Mouse (Mus musculus) forebrain, embryonic 10.5 days (tissue): ENCODE data around the gene Herc1. TPM values are rescaled to one million over a fixed set of nuclear protein-coding genes. Genes with fewer than 3 reads are reported as not detected.

Source experiments
- DNase-seq: peaks from one replicate; pipeline ENCODE4 v3.0.0-alpha.2; 2017; ENCODE audit warnings: low spot score; ENCODE audit errors: extremely low spot score
- H3K27ac ChIP-seq: fragments of 300-500 bp; sonication (generic); 2 replicates; pipeline ENCODE4 v1.5.1; 2016; ENCODE audit warnings: mild to moderate bottlenecking
- H3K27me3 ChIP-seq: fragments of 300-500 bp; sonication (generic); 2 replicates; pipeline ENCODE4 v1.6.1; 2016; ENCODE audit warnings: mild to moderate bottlenecking; ENCODE audit not compliant: poor library complexity, severe bottlenecking
- H3K36me3 ChIP-seq: fragments of 300-500 bp; sonication (generic); replicated peaks from 2 replicates; pipeline ENCODE4 v1.6.1; 2016; ENCODE audit warnings: mild to moderate bottlenecking, moderate library complexity
- H3K4me1 ChIP-seq: fragments of 300-500 bp; sonication (generic); 2 replicates; pipeline ENCODE4 v1.6.1; 2016
- H3K4me3 ChIP-seq: fragments of 300-500 bp; sonication (generic); 2 replicates; pipeline ENCODE4 v1.5.1; 2016; ENCODE audit warnings: mild to moderate bottlenecking, moderate library complexity
- H3K9me3 ChIP-seq: fragments of 300-500 bp; sonication (generic); 2 replicates; pipeline ENCODE4 v1.6.1; 2016; ENCODE audit warnings: mild to moderate bottlenecking, moderate library complexity
- WGBS: fragments of 180-500 bp; shearing (Covaris S2); methylation state at CpG from one replicate; pipeline ENCODE4 v1.1.7; 2016; 5-methylcytosine and 5-hydroxymethylcytosine counted together
- polyA plus RNA-seq: library from polyadenylated mRNA; unstranded; fragments of >200 nt; fragmentation: Nextera tagmentation; extraction: Ambion mirVana; gene quantifications from 2 replicates; pipeline ENCODE4 v1.2.1, GENCODE M21; 2016

Gene Herc1
- polyA plus RNA-seq, 1 experiment from 2014 or later, result 31.6 TPM

GRCm38 (mm10) chr9:66518901-66519300 lies 168.7 kb downstream of the Herc1 start:
- Histone ChIP-seq H3K27ac (no peak overlapping the region), H3K9me3 (no peaks in the 10 kb centered on the region), H3K4me3 (no peak overlapping the region), H3K4me1 (peaks cover 5% of the 10 kb centered on the region; the same call in 1 of the 2 replicates), H3K27me3 (no peaks in the 10 kb centered on the region), H3K36me3 (peaks cover 100% of the 10 kb centered on the region)
- 91% methylated on average over 5 of the region's 5 CpGs for WGBS
- DNase-seq, result no peak

DNA sequence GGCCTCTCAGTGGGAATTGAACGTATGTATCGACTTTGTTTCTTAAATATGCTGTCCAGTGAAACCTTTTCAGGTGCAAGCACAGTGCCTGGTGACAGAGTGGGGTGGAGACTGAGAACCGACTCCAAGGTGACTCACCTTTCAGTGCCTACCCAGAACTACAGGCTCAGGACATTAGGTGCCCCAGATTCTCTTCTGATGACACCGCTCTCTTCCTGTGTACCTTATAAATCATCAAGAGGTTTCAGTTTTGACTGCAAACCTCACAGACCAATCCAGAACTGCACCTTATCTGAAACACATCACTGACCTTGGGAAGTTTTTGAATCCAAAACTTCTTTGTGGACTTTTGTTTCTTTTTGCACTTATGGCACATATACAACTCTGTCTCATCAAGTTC lies 170.0 kb downstream of the Herc1 start:
- H3K9me3 ChIP-seq, result no peaks in the 10 kb centered on the region
- no peak overlapping the region for H3K4me3 ChIP-seq
- WGBS, result 94% methylated on average over 4 of the region's 4 CpGs
- no peak for DNase-seq
- no peaks in the 10 kb centered on the region for H3K27me3 ChIP-seq
- H3K36me3 ChIP-seq, result peaks cover 100% of the 10 kb centered on the region
- no peaks in the 10 kb centered on the region for H3K4me1 ChIP-seq
- H3K27ac ChIP-seq, result no peak overlapping the region

DNA sequence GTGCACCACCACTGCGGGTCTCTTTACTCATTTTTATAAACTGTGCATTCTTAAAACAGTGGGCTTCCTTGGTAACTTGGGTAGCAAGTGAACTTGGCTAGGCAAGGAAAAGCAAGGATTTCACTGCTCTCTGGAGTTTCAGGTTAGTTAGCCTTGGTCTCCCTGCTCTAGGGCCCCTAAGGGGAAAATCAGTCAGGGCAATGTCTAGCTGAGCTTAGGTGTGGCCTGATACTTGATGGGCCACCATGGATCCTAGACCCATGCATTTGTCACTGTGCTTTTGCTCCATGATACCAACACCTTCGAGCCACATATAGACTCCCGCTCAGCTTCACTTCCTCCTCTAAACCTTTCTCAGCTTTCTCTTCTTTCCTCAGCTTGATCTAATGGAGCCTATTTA lies 171.3 kb downstream of the Herc1 start:
- DNase-seq, result no peak
- WGBS, result 96% methylated on average over 3 of the region's 3 CpGs
- Histone ChIP-seq H3K27me3 (no peaks in the 10 kb centered on the region), H3K9me3 (no peaks in the 10 kb centered on the region), H3K4me3 (no peak overlapping the region), H3K36me3 (peaks cover 100% of the 10 kb centered on the region), H3K27ac (no peak overlapping the region), H3K4me1 (no peaks in the 10 kb centered on the region)

GRCm38 (mm10) chr9:66542785-66543184 lies 192.5 kb downstream of the Herc1 start:
- Histone ChIP-seq H3K27me3 (no peaks in the 10 kb centered on the region), H3K4me3 (no peak overlapping the region), H3K9me3 (no peaks in the 10 kb centered on the region), H3K4me1 (peaks cover 2% of the 10 kb centered on the region; the same call in 1 of the 2 replicates), H3K36me3 (peaks cover 99% of the 10 kb centered on the region), H3K27ac (no peak overlapping the region)
- no peak for DNase-seq
- 87% methylated on average over 4 of the region's 4 CpGs for WGBS

Other genes starting within 250 kb of the Herc1 start
- 136 and 140 TPM in 2 replicates for gene Snx1, start 223.9 kb upstream of the Herc1 start, polyA plus RNA-seq
- 166 and 168 TPM in 2 replicates for gene Ciao2a, start 223.8 kb upstream of the Herc1 start, polyA plus RNA-seq
- 7.6 and 8.9 TPM in 2 replicates for gene Dapk2, start 192.2 kb upstream of the Herc1 start, polyA plus RNA-seq
- 1.6 TPM in 2 replicates for gene Fbxl22, start 164.1 kb downstream of the Herc1 start, polyA plus RNA-seq
- 95.1 and 101 TPM in 2 replicates for gene Usp3, start 242.7 kb downstream of the Herc1 start, polyA plus RNA-seq